Mouse (Mus musculus) hindbrain, embryonic 16.5 days (tissue): ENCODE results near the gene Clic6. TPM values are rescaled to one million over a fixed set of nuclear protein-coding genes. Genes with fewer than 3 reads are reported as not detected.

Experiments used
- ATAC-seq: fragments of 200-750 bp; cut with Nextera tagmentation; 2 replicates; pipeline ENCODE4 v1.8.0; 2017; ENCODE audit warnings: moderate TSS enrichment, moderate library complexity
- H3K27ac ChIP-seq: fragments of 300-500 bp; sonication (generic); 2 replicates; pipeline ENCODE4 v1.5.1; 2014; ENCODE audit warnings: low read depth, mild to moderate bottlenecking, control low read depth, low read length, moderate library complexity
- H3K27me3 ChIP-seq: fragments of 300-500 bp; sonication (generic); replicated peaks from 2 replicates; pipeline ENCODE4 v1.6.1; 2014; ENCODE audit warnings: low read length; ENCODE audit not compliant: control insufficient read depth, insufficient read depth
- H3K36me3 ChIP-seq: fragments of 300-500 bp; sonication (generic); 2 replicates; pipeline ENCODE4 v1.6.1; 2014; ENCODE audit warnings: mild to moderate bottlenecking, low read length, moderate library complexity, mixed read lengths; ENCODE audit not compliant: control insufficient read depth, insufficient read depth
- H3K4me1 ChIP-seq: fragments of 300-500 bp; sonication (generic); 2 replicates; pipeline ENCODE4 v1.6.1; 2014; ENCODE audit warnings: low read depth, low read length; ENCODE audit not compliant: control insufficient read depth, insufficient read depth
- H3K4me2 ChIP-seq: fragments of 300-500 bp; sonication (generic); 2 replicates; pipeline ENCODE4 v1.6.1; 2014; ENCODE audit warnings: mild to moderate bottlenecking, low read length, control low read depth, moderate library complexity
- H3K4me3 ChIP-seq: fragments of 300-500 bp; sonication (generic); 2 replicates; pipeline ENCODE4 v1.5.1; 2014; ENCODE audit warnings: mild to moderate bottlenecking, low read length, control low read depth, moderate library complexity
- H3K9ac ChIP-seq: fragments of 300-500 bp; sonication (generic); 2 replicates; pipeline ENCODE4 v1.6.1; 2014; ENCODE audit warnings: low read depth, mild to moderate bottlenecking, control low read depth, low read length, moderate library complexity
- H3K9me3 ChIP-seq: fragments of 300-500 bp; sonication (generic); 2 replicates; pipeline ENCODE4 v1.6.1; 2014; ENCODE audit warnings: mild to moderate bottlenecking, low read length, moderate library complexity; ENCODE audit not compliant: control insufficient read depth
- WGBS: fragments of 180-500 bp; shearing (Covaris S2); extraction: QIAGEN DNeasy Blood & Tissue Kit; methylation state at CpG from one replicate; pipeline ENCODE4 v1.1.7; 2014; 5-methylcytosine and 5-hydroxymethylcytosine counted together
- polyA plus RNA-seq: library from polyadenylated mRNA; unstranded; fragments of >200 nt; fragmentation: Nextera tagmentation; extraction: Ambion mirVana; gene quantifications from 2 replicates; pipeline ENCODE4 v1.2.1, GENCODE M21; 2015

The Clic6 gene
- polyA plus RNA-seq, 1 experiment from 2014 or later: 7.8 TPM

- WGBS: 55% methylated on average over 4 of the region's 4 CpGs
- Histone ChIP-seq H3K9ac (no peak overlapping the region), H3K9me3 (0 out of 2 replicates have a peak, but pooled peaks cover 2% of the 10 kb centered on the region), H3K36me3 (no peaks in the 10 kb centered on the region), H3K4me3 (no peak overlapping the region), H3K27ac (no peak overlapping the region), H3K4me2 (no peak overlapping the region), H3K27me3 (no peaks in the 10 kb centered on the region; the same call in 1 of the 2 replicates), H3K4me1 (no peaks in the 10 kb centered on the region)
- ATAC-seq: no peak
These were observed 2.0 kb downstream of the Clic6 start for GRCm38 (mm10) chr16:92487489-92487888.

GRCm38 (mm10) chr16:92488456-92488855 lies 2.9 kb downstream of the Clic6 start:
- Histone ChIP-seq H3K9ac (no peak overlapping the region), H3K4me1 (no peaks in the 10 kb centered on the region), H3K4me3 (no peak overlapping the region), H3K4me2 (no peak overlapping the region), H3K9me3 (0 out of 2 replicates have a peak, but pooled peaks cover 2% of the 10 kb centered on the region), H3K27me3 (no peaks in the 10 kb centered on the region; the same call in 1 of the 2 replicates), H3K36me3 (no peaks in the 10 kb centered on the region), H3K27ac (no peak overlapping the region)
- WGBS: 94% methylated on average over 5 of the region's 5 CpGs
- no peak for ATAC-seq

- Histone ChIP-seq H3K27ac (no peak overlapping the region), H3K36me3 (no peaks in the 10 kb centered on the region), H3K4me1 (no peaks in the 10 kb centered on the region), H3K9ac (no peak overlapping the region), H3K9me3 (0 out of 2 replicates have a peak, but pooled peaks cover 2% of the 10 kb centered on the region), H3K4me2 (no peak overlapping the region), H3K27me3 (no peaks in the 10 kb centered on the region; the same call in 1 of the 2 replicates), H3K4me3 (no peak overlapping the region)
- no peak for ATAC-seq
- 86% methylated on average over 9 of the region's 9 CpGs for WGBS
These were observed 3.8 kb downstream of the Clic6 start for GRCm38 (mm10) chr16:92489356-92489755.

- peak overlapping the region; percentile 64 for H3K9ac ChIP-seq
- ATAC-seq: no peak
- no peak overlapping the region; the same call in 1 of the 2 replicates for H3K27ac ChIP-seq
- peaks cover 15% of the 10 kb centered on the region for H3K27me3 ChIP-seq
- peak overlapping the region; percentile 94 for H3K4me2 ChIP-seq
- peak overlapping the region; percentile 50 for H3K4me3 ChIP-seq
- H3K9me3 ChIP-seq: no peaks in the 10 kb centered on the region
- no peaks in the 10 kb centered on the region for H3K36me3 ChIP-seq
- H3K4me1 ChIP-seq: peaks cover 10% of the 10 kb centered on the region
- WGBS: 8% methylated on average over 26 of the region's 26 CpGs
These were observed 12.5 kb downstream of the Clic6 start for GRCm38 (mm10) chr16:92497851-92498588.

- peak overlapping the region; percentile 50 for H3K4me3 ChIP-seq
- H3K4me2 ChIP-seq: peak overlapping the region; percentile 94
- H3K9me3 ChIP-seq: no peaks in the 10 kb centered on the region
- no peaks in the 10 kb centered on the region for H3K36me3 ChIP-seq
- H3K27ac ChIP-seq: no peak overlapping the region; the same call in 1 of the 2 replicates
- H3K4me1 ChIP-seq: peaks cover 10% of the 10 kb centered on the region
- WGBS: 1% methylated on average over 34 of the region's 34 CpGs
- ATAC-seq: 0 out of 2 replicates have a peak, but pooled peaks have one; percentile 34
- peak overlapping the region; percentile 64 for H3K9ac ChIP-seq
- H3K27me3 ChIP-seq: peaks cover 15% of the 10 kb centered on the region
These were observed 13.0 kb downstream of the Clic6 start for GRCm38 (mm10) chr16:92498589-92498981.

- no peak for ATAC-seq
- Histone ChIP-seq H3K4me2 (peak overlapping the region; percentile 94), H3K27ac (no peak overlapping the region), H3K4me1 (peaks cover 10% of the 10 kb centered on the region), H3K9ac (peak overlapping the region; percentile 64), H3K27me3 (peaks cover 15% of the 10 kb centered on the region), H3K36me3 (no peaks in the 10 kb centered on the region), H3K4me3 (peak overlapping the region; percentile 50), H3K9me3 (no peaks in the 10 kb centered on the region)
- WGBS: 21% methylated on average over 15 of the region's 15 CpGs
These were observed 13.8 kb downstream of the Clic6 start for GRCm38 (mm10) chr16:92499324-92499723.

- Histone ChIP-seq H3K9ac (no peak overlapping the region), H3K4me2 (no peak overlapping the region), H3K4me3 (no peak overlapping the region), H3K27ac (no peak overlapping the region), H3K36me3 (no peaks in the 10 kb centered on the region), H3K9me3 (no peaks in the 10 kb centered on the region), H3K4me1 (peaks cover 10% of the 10 kb centered on the region), H3K27me3 (peaks cover 15% of the 10 kb centered on the region)
- no peak for ATAC-seq
- 90% methylated on average over 8 of the region's 8 CpGs for WGBS
These were observed 15.0 kb downstream of the Clic6 start for GRCm38 (mm10) chr16:92500534-92500933.

GRCm38 (mm10) chr16:92503105-92503504 lies 17.6 kb downstream of the Clic6 start:
- no peak overlapping the region for H3K27ac ChIP-seq
- no peaks in the 10 kb centered on the region for H3K36me3 ChIP-seq
- no peaks in the 10 kb centered on the region for H3K9me3 ChIP-seq
- peaks cover 15% of the 10 kb centered on the region for H3K27me3 ChIP-seq
- H3K4me1 ChIP-seq: peaks cover 10% of the 10 kb centered on the region
- H3K4me3 ChIP-seq: no peak overlapping the region
- no peak overlapping the region for H3K4me2 ChIP-seq
- WGBS: 89% methylated on average over 5 of the region's 5 CpGs
- no peak for ATAC-seq
- H3K9ac ChIP-seq: no peak overlapping the region

GRCm38 (mm10) chr16:92507573-92507972 lies 22.0 kb downstream of the Clic6 start:
- no peak overlapping the region for H3K4me2 ChIP-seq
- WGBS: 97% methylated on average over 4 of the region's 4 CpGs
- no peak for ATAC-seq

More at GRCm38 (mm10) chr16:92507573-92507972, 22.0 kb downstream of the Clic6 start:
- Histone ChIP-seq H3K4me3 (no peak overlapping the region), H3K27me3 (no peaks in the 10 kb centered on the region), H3K4me1 (peaks cover 3% of the 10 kb centered on the region; the same call in 1 of the 2 replicates), H3K9ac (no peak overlapping the region), H3K27ac (no peak overlapping the region), H3K9me3 (no peaks in the 10 kb centered on the region), H3K36me3 (no peaks in the 10 kb centered on the region)
